Mouse (Mus musculus): Measurements from ENCODE around the gene Atrnl1. TPM values are rescaled to one million over a fixed set of nuclear protein-coding genes. Genes with fewer than 3 reads are reported as not detected.
A peak's percentile ranks its signal among the peaks of the same experiment; 100 is the strongest.

The Atrnl1 gene
- polyA plus RNA-seq, 1 experiment from 2014 or later: 5.6 TPM

GRCm38 (mm10) chr19:58166147-58166546, 555.3 kb downstream of the Atrnl1 start:
- Histone ChIP-seq H3K4me1 (ENCODE audit: control insufficient read depth, insufficient read depth, low read length) (peaks cover 8% of the 10 kb centered on the region), H3K9ac (ENCODE audit: low read length) (no peak overlapping the region), H3K27ac (ENCODE audit: low read depth, low read length) (no peak overlapping the region), H3K27me3 (ENCODE audit: control insufficient read depth, insufficient read depth, low read length) (no peaks in the 10 kb centered on the region), H3K4me3 (ENCODE audit: low read depth, low read length) (no peak overlapping the region), H3K9me3 (ENCODE audit: control insufficient read depth, low read length) (no peaks in the 10 kb centered on the region), H3K36me3 (ENCODE audit: control insufficient read depth, insufficient read depth, low read length) (no peaks in the 10 kb centered on the region), H3K4me2 (no peak overlapping the region)
- WGBS: 71% methylated on average over 6 of the region's 6 CpGs
- ATAC-seq (ENCODE audit: low FRiP score) (no peak), DNase-seq (ENCODE audit: low spot score, missing footprints) (no peak)

- ATAC-seq (ENCODE audit: low FRiP score) (no peak), DNase-seq (ENCODE audit: low spot score, missing footprints) (no peak)
- no peak overlapping the region for H3K4me2 ChIP-seq
- no peak overlapping the region for H3K9ac ChIP-seq (ENCODE audit: low read length)
- no peaks in the 10 kb centered on the region for H3K27me3 ChIP-seq (ENCODE audit: control insufficient read depth, insufficient read depth, low read length)
- peaks cover 5% of the 10 kb centered on the region for H3K4me1 ChIP-seq (ENCODE audit: control insufficient read depth, insufficient read depth, low read length)
- no peaks in the 10 kb centered on the region for H3K9me3 ChIP-seq (ENCODE audit: control insufficient read depth, low read length)
- H3K4me3 ChIP-seq (ENCODE audit: low read depth, low read length): no peak overlapping the region
- H3K27ac ChIP-seq (ENCODE audit: low read depth, low read length): no peak overlapping the region
- WGBS: 94% methylated on average over 10 of the region's 10 CpGs
- no peaks in the 10 kb centered on the region for H3K36me3 ChIP-seq (ENCODE audit: control insufficient read depth, insufficient read depth, low read length)
Observed at GRCm38 (mm10) chr19:58178410-58178809, 567.6 kb downstream of the Atrnl1 start.

- no peaks in the 10 kb centered on the region for H3K9me3 ChIP-seq (ENCODE audit: control insufficient read depth, low read length)
- H3K36me3 ChIP-seq (ENCODE audit: control insufficient read depth, insufficient read depth, low read length): no peaks in the 10 kb centered on the region
- ATAC-seq (ENCODE audit: low FRiP score) (no peak), DNase-seq (ENCODE audit: low spot score, missing footprints) (peak; percentile 87)
- no peak overlapping the region for H3K27ac ChIP-seq (ENCODE audit: low read depth, low read length)
- H3K4me3 ChIP-seq (ENCODE audit: low read depth, low read length): no peak overlapping the region
- peaks cover 5% of the 10 kb centered on the region for H3K4me1 ChIP-seq (ENCODE audit: control insufficient read depth, insufficient read depth, low read length)
- H3K4me2 ChIP-seq: no peak overlapping the region
- H3K27me3 ChIP-seq (ENCODE audit: control insufficient read depth, insufficient read depth, low read length): no peaks in the 10 kb centered on the region
- H3K9ac ChIP-seq (ENCODE audit: low read length): no peak overlapping the region
- 2% methylated on average over 5 of the region's 5 CpGs for WGBS
Observed at GRCm38 (mm10) chr19:58180773-58181172, 569.9 kb downstream of the Atrnl1 start.

Small RNAs within 50 kb of the gene (microRNA-seq; reads per million reads assigned to microRNA genes)
- 2.5 reads per million, percentile 9 among the genes with 10 or more reads in this experiment for gene Mir5623

Other genes with a start within 250 kb of the Atrnl1 start
- 16.0 and 16.4 TPM in 2 replicates for gene Trub1, start 158.1 kb upstream of the Atrnl1 start, polyA plus RNA-seq (2014; fragmentation: Nextera tagmentation; extraction: Ambion mirVana)